Mouse (Mus musculus): ENCODE data around the gene 1700020N01Rik. TPM values are rescaled to one million over a fixed set of nuclear protein-coding genes. Genes with fewer than 3 reads are reported as not detected.

Gene 1700020N01Rik
- polyA plus RNA-seq, 1 experiment from 2014 or later = not detected

GRCm38 (mm10) chr10:21632687-21633086 lies 39.7 kb downstream of the 1700020N01Rik start:
- no peak overlapping the region for H3K9ac ChIP-seq (ENCODE audit: low read length)
- H3K27ac ChIP-seq (replicated peaks; ENCODE audit: low read depth, low read length) = no peak overlapping the region
- H3K27me3 ChIP-seq (ENCODE audit: control insufficient read depth, insufficient read depth, low read length) = no peaks in the 10 kb centered on the region
- no peak overlapping the region for H3K4me2 ChIP-seq (ENCODE audit: low read depth, severe bottlenecking)
- no peak overlapping the region for H3K4me3 ChIP-seq (ENCODE audit: low read depth, low read length)
- WGBS = 86% methylated on average over 5 of the region's 5 CpGs
- no peaks in the 10 kb centered on the region for H3K9me3 ChIP-seq (ENCODE audit: control insufficient read depth, low read length)
- no peaks in the 10 kb centered on the region for H3K4me1 ChIP-seq (ENCODE audit: control insufficient read depth, insufficient read depth, low read length)
- no peak for DNase-seq (ENCODE audit: low spot score)
- H3K36me3 ChIP-seq (ENCODE audit: control insufficient read depth, insufficient read depth, low read length) = no peaks in the 10 kb centered on the region
- ATAC-seq (ENCODE audit: insufficient number of reproducible peaks, low FRiP score, low TSS enrichment, low read depth) = no peak

DNA sequence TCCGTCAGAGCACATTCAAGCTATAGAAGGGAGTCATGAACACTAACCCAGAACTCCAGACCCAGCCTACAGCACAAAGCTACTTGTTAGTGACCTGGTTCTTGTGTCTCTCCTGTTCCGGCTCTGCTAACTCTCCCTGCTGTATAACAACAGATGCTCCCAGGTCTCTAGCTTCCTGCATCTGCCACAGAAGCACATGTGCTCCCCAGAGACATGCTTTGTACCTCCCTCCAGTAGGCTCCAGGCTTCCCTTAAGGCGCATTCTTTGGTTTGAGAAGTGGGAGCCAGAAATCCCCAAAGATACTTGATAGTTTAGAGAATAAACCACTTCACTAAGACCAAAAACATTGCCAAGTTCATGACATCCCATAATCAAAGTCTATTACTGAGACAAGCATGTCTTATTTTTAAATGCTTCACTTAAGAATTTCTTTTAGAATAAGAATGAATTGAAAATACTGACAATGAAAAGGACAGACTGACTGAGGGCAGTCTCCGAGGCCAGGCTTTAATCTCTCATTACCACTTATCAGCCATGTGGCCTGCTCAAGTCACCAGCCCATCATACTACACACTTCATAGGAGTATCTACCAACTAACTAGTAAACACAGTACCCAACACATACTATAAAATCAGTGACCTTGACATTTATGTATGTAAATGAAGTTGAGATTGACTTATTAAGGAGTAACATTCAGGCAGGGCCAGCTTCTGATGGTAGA lies 43.2 kb downstream of the 1700020N01Rik start:
- no peak overlapping the region for H3K9ac ChIP-seq (ENCODE audit: low read length)
- no peaks in the 10 kb centered on the region for H3K27me3 ChIP-seq (ENCODE audit: control insufficient read depth, insufficient read depth, low read length)
- ATAC-seq (ENCODE audit: insufficient number of reproducible peaks, low FRiP score, low TSS enrichment, low read depth) (no peak), DNase-seq (ENCODE audit: low spot score) (no peak)
- H3K9me3 ChIP-seq (ENCODE audit: control insufficient read depth, low read length) = no peaks in the 10 kb centered on the region
- no peaks in the 10 kb centered on the region for H3K36me3 ChIP-seq (ENCODE audit: control insufficient read depth, insufficient read depth, low read length)
- no peak overlapping the region for H3K27ac ChIP-seq (replicated peaks; ENCODE audit: low read depth, low read length)
- H3K4me3 ChIP-seq (ENCODE audit: low read depth, low read length) = no peak overlapping the region
- 81% methylated on average over 4 of the region's 4 CpGs for WGBS
- no peak overlapping the region for H3K4me2 ChIP-seq (ENCODE audit: low read depth, severe bottlenecking)
- H3K4me1 ChIP-seq (ENCODE audit: control insufficient read depth, insufficient read depth, low read length) = no peaks in the 10 kb centered on the region

DNA sequence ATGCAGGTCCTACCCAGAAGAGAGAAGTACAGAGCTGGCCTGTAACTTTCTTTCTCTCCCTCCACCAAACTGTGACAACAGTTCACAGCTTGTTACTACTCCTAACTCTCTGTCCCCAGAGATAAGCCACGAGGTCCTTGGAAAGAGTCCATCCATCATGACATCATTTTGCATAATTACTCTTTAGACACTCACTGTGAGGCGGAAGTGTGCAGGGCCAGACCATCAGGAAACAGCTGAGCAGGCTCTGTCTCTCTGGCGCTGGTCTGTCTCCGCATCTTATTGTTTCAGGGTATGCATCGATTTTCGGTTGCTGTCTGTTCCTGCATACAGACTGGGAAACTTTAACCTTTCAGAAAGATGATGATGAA lies 43.8 kb downstream of the 1700020N01Rik start:
- WGBS = 75% methylated on average over 6 of the region's 6 CpGs
- Histone ChIP-seq H3K9me3 (ENCODE audit: control insufficient read depth, low read length) (no peaks in the 10 kb centered on the region), H3K4me2 (ENCODE audit: low read depth, severe bottlenecking) (no peak overlapping the region), H3K4me1 (ENCODE audit: control insufficient read depth, insufficient read depth, low read length) (no peaks in the 10 kb centered on the region), H3K27ac (replicated peaks; ENCODE audit: low read depth, low read length) (no peak overlapping the region), H3K4me3 (ENCODE audit: low read depth, low read length) (no peak overlapping the region), H3K9ac (ENCODE audit: low read length) (no peak overlapping the region), H3K36me3 (ENCODE audit: control insufficient read depth, insufficient read depth, low read length) (no peaks in the 10 kb centered on the region), H3K27me3 (ENCODE audit: control insufficient read depth, insufficient read depth, low read length) (no peaks in the 10 kb centered on the region)
- no peak for DNase-seq (ENCODE audit: low spot score)
- ATAC-seq (ENCODE audit: insufficient number of reproducible peaks, low FRiP score, low TSS enrichment, low read depth) = no peak

GRCm38 (mm10) chr10:21651388-21651787 lies 58.4 kb downstream of the 1700020N01Rik start:
- Histone ChIP-seq H3K36me3 (ENCODE audit: control insufficient read depth, insufficient read depth, low read length) (no peaks in the 10 kb centered on the region), H3K27ac (replicated peaks; ENCODE audit: low read depth, low read length) (no peak overlapping the region), H3K27me3 (ENCODE audit: control insufficient read depth, insufficient read depth, low read length) (no peaks in the 10 kb centered on the region), H3K4me2 (ENCODE audit: low read depth, severe bottlenecking) (no peak overlapping the region), H3K4me3 (ENCODE audit: low read depth, low read length) (no peak overlapping the region), H3K4me1 (ENCODE audit: control insufficient read depth, insufficient read depth, low read length) (no peaks in the 10 kb centered on the region), H3K9me3 (ENCODE audit: control insufficient read depth, low read length) (no peaks in the 10 kb centered on the region), H3K9ac (ENCODE audit: low read length) (no peak overlapping the region)
- 88% methylated on average over 4 of the region's 4 CpGs for WGBS
- ATAC-seq (ENCODE audit: insufficient number of reproducible peaks, low FRiP score, low TSS enrichment, low read depth) (no peak), DNase-seq (ENCODE audit: low spot score) (no peak)

DNA sequence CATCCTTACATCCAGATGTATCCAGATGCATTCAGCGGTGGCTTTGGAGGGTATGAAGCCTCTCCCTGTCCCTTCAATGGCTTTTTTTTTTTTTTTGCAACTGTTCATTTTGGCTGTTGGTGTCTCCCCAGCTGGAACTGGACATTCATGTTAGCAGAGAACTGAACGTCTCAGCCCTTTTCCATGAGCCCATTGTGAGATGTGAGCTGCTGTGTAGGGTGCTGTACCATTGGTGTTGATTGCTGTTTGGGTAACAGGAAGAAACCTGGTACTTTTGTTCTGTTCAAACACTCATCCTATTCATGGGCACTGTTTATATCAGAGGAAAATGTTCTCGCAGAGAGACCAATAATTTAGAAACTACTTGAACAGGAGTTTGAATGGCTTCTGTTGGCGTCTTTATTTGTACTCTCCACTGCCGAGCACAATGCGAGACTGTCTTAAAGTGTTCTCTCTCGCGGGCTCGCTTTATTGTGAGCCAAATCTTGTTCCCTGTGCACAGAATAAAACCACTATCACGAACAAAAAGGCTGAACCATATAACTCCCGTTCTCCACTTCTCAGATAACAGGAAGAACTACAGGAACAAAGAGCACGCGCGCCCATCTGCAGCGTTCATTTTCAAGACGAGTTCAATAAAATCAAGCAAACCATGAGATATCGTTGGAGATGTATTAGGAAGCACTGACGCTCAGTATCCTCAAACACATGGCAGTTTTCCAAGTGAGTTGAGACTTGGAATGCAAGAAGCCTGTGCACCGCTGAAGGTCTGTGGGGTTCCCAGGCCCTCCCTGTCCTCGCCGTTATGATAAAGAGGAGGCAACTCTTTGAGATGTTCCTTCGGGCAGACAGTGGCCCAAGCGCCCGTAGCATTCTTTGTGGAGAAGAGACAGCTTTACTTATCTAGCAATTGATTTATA lies 59.7 kb downstream of the 1700020N01Rik start:
- H3K4me1 ChIP-seq (ENCODE audit: control insufficient read depth, insufficient read depth, low read length) = no peaks in the 10 kb centered on the region
- H3K9me3 ChIP-seq (ENCODE audit: control insufficient read depth, low read length) = no peaks in the 10 kb centered on the region
- no peak overlapping the region for H3K4me3 ChIP-seq (ENCODE audit: low read depth, low read length)
- H3K27ac ChIP-seq (replicated peaks; ENCODE audit: low read depth, low read length) = no peak overlapping the region
- ATAC-seq (ENCODE audit: insufficient number of reproducible peaks, low FRiP score, low TSS enrichment, low read depth) = no peak
- H3K36me3 ChIP-seq (ENCODE audit: control insufficient read depth, insufficient read depth, low read length) = no peaks in the 10 kb centered on the region
- 95% methylated on average over 24 of the region's 24 CpGs for WGBS
- no peak overlapping the region for H3K4me2 ChIP-seq (ENCODE audit: low read depth, severe bottlenecking)
- no peaks in the 10 kb centered on the region for H3K27me3 ChIP-seq (ENCODE audit: control insufficient read depth, insufficient read depth, low read length)
- no peak overlapping the region for H3K9ac ChIP-seq (ENCODE audit: low read length)
- DNase-seq (ENCODE audit: low spot score) = no peak

DNA sequence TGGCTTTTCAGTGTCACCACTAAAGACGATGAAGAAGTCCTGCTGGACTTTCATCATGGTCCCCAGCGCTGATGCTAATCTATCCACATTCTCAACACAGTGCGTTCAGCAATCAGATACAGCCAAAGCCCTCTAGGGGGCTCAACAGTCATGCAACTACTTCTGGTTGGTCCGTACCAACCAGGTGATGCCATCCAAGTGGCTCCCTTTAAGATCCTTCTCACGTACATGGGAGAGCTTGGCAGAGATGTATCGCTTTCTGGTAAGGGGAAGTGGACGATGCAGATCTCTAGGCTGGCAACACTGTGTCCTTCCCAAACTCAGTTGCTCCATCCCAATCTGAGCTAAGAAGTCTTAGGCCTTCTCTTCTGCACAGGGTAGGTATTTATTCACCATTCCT lies 60.5 kb downstream of the 1700020N01Rik start:
- Histone ChIP-seq H3K27me3 (ENCODE audit: control insufficient read depth, insufficient read depth, low read length) (no peaks in the 10 kb centered on the region), H3K9me3 (ENCODE audit: control insufficient read depth, low read length) (no peaks in the 10 kb centered on the region), H3K9ac (ENCODE audit: low read length) (no peak overlapping the region), H3K4me2 (ENCODE audit: low read depth, severe bottlenecking) (no peak overlapping the region), H3K4me1 (ENCODE audit: control insufficient read depth, insufficient read depth, low read length) (no peaks in the 10 kb centered on the region), H3K4me3 (ENCODE audit: low read depth, low read length) (no peak overlapping the region), H3K36me3 (ENCODE audit: control insufficient read depth, insufficient read depth, low read length) (no peaks in the 10 kb centered on the region), H3K27ac (replicated peaks; ENCODE audit: low read depth, low read length) (no peak overlapping the region)
- 93% methylated on average over 7 of the region's 7 CpGs for WGBS
- DNase-seq (ENCODE audit: low spot score) (no peak), ATAC-seq (ENCODE audit: insufficient number of reproducible peaks, low FRiP score, low TSS enrichment, low read depth) (no peak)

DNA sequence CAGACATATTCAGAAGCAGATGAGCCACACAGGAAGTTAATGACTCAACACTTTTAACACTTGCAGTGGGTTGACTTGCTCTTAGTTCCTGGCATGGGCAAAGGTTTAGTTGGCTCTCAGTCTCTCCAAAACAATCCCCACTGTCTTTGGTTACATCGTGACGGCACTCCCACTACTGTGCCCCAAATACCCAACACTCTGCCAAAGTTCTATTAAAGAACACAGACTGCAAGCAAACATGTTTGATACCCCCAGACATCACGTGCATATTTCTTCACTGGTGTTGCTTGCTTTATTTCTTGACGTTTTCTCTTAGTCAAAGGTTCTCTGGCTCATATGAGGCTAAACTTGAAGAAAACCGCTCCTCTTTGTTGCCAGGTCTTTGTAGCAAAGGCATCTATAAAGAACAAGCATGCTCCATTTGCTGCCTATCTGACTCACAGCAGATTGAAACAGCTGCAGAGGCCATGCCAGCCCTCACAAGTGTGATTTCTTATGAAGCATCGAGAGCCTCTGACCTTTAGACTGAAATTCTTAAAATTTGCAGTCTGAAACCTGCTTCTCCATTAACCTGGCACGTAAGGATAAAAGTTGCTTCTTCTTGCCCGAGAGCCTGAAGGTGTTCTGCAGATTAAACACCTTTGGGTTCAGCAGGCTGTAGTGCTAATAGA lies 66.8 kb downstream of the 1700020N01Rik start:
- DNase-seq (ENCODE audit: low spot score) (no peak), ATAC-seq (ENCODE audit: insufficient number of reproducible peaks, low FRiP score, low TSS enrichment, low read depth) (no peak)
- Histone ChIP-seq H3K9me3 (ENCODE audit: control insufficient read depth, low read length) (no peaks in the 10 kb centered on the region), H3K4me2 (ENCODE audit: low read depth, severe bottlenecking) (no peak overlapping the region), H3K27ac (replicated peaks; ENCODE audit: low read depth, low read length) (no peak overlapping the region), H3K4me1 (ENCODE audit: control insufficient read depth, insufficient read depth, low read length) (no peaks in the 10 kb centered on the region), H3K36me3 (ENCODE audit: control insufficient read depth, insufficient read depth, low read length) (no peaks in the 10 kb centered on the region), H3K4me3 (ENCODE audit: low read depth, low read length) (no peak overlapping the region), H3K9ac (ENCODE audit: low read length) (no peak overlapping the region), H3K27me3 (ENCODE audit: control insufficient read depth, insufficient read depth, low read length) (no peaks in the 10 kb centered on the region)
- 83% methylated on average over 8 of the region's 8 CpGs for WGBS

GRCm38 (mm10) chr10:21668976-21669375 lies 76.0 kb downstream of the 1700020N01Rik start:
- 61% methylated on average over 17 of the region's 17 CpGs for WGBS
- no peaks in the 10 kb centered on the region for H3K9me3 ChIP-seq (ENCODE audit: control insufficient read depth, low read length)
- H3K36me3 ChIP-seq (ENCODE audit: control insufficient read depth, insufficient read depth, low read length) = no peaks in the 10 kb centered on the region
- H3K4me3 ChIP-seq (ENCODE audit: low read depth, low read length) = no peak overlapping the region
- ATAC-seq (ENCODE audit: insufficient number of reproducible peaks, low FRiP score, low TSS enrichment, low read depth) (no peak), DNase-seq (ENCODE audit: low spot score) (peak; percentile 40)
- no peaks in the 10 kb centered on the region for H3K27me3 ChIP-seq (ENCODE audit: control insufficient read depth, insufficient read depth, low read length)
- H3K4me1 ChIP-seq (ENCODE audit: control insufficient read depth, insufficient read depth, low read length) = no peaks in the 10 kb centered on the region
- H3K27ac ChIP-seq (replicated peaks; ENCODE audit: low read depth, low read length) = no peak overlapping the region
- H3K4me2 ChIP-seq (ENCODE audit: low read depth, severe bottlenecking) = no peak overlapping the region
- H3K9ac ChIP-seq (ENCODE audit: low read length) = no peak overlapping the region

Measured in limb, embryonic 11.5 days (tissue).